Mouse (Mus musculus): ENCODE data around the gene Rbm8a2.
"Not testable (repeated sequence)": the region's sequence is repeated elsewhere in the genome, so short reads cannot be mapped to it uniquely, and the experiment has no call there.

Rbm8a2 gene

DNA sequence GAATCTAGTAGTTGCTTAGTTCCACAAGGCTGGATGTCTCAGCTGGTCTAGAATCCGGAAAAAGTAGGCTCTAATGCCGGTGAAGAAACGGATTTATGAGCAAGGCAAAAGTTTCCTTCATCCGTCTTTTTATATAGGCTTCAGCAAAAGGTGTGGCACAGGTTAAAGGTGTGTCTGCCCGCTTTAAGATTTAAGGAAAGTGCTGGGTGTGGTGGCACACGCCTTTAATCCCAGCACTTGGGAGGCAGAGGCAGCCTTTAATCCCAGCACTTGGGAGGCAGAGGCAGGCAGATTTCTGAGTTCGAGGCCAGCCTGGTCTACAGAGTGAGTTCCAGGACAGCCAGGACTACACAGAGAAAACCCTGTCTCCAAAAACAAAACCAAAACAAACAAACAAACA lies at the start of gene Rbm8a2:
TSS of gene Rbm8a2 (minus strand) at position 101 of the 400 bp plus-strand sequence.
- DNase-seq (ENCODE audit: low spot score in 2 of 2): not testable (repeated sequence)

DNA sequence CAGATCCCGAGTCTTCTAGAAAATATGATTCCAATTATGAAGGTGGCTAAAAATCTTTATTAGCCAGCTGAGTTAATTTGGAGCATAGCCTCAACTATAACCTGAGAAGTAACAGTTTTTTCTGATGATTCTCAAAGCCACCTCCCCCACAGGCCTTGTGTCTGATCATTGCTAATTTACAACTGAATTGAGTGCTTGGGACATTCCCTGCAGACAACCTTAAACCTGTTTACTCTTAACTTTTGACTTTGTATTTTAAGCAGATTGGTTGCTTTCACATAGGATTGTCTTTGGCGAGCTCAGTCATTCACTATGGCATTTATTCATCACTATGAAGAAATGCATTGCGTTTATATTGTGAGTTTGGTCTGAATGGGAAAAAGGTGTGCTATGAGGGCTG lies 49.5 kb upstream of the Rbm8a2 start:
- no peak for DNase-seq (ENCODE audit: low spot score in 2 of 2)

DNA sequence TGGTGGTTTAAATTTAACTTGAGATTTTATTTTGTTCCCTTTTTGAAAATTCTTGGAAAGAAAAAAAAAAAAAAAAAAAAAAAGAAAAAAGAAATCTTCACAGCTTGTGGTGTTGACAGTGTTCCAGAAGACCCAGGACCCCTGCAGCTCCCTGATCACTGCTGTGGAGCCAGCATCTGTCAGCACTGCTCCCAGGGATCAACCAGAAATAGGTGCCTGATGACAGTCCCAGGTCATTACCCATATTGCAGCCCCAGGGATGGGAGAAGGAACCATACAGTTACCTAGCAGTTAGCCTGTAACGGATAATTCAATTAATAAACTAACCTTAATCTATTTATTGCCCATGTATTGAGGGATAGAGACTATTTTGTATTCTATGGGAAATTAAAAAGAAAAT lies 45.6 kb upstream of the Rbm8a2 start:
- DNase-seq (ENCODE audit: low spot score in 2 of 2): no peak

DNA sequence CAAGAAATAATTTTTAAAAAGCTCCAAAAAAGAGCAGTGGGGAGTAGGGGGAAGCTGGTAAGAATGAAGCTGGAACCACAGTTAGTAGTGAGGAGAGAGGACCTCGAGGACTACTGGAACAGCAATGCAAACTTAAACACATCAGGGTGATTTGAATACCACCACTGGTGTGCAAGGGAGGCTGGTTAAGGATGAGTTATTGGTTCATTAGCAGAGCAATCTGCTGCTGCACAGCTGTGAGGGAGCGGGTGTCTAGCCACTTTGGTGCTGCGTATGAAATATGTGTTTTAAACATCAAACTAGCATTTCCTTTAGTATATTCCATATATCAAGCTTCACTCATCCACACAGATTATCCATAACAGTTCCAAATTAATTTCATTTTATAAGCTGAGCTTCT lies 39.6 kb upstream of the Rbm8a2 start:
- DNase-seq (ENCODE audit: low spot score in 2 of 2): no peak

DNA sequence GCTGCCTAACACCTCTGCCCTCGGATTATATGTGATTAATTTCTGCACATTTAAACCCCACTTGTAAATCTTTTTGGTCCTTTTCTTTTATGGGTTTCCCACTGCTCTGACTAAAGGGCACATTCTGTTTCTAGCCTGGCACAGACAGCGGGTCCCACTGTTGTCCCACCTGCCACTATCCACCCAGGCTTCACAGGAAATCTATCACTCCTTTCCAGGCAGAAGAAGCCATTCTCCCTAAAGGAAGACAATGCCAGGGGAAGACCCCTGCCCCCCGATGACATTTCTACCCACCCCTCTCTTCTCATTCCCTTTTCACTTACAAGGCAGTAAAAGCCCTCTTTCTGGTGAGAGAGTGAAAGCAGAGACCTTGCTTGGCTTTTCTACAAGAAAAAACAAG lies 37.2 kb upstream of the Rbm8a2 start:
- no peak for DNase-seq (ENCODE audit: low spot score in 2 of 2)

DNA sequence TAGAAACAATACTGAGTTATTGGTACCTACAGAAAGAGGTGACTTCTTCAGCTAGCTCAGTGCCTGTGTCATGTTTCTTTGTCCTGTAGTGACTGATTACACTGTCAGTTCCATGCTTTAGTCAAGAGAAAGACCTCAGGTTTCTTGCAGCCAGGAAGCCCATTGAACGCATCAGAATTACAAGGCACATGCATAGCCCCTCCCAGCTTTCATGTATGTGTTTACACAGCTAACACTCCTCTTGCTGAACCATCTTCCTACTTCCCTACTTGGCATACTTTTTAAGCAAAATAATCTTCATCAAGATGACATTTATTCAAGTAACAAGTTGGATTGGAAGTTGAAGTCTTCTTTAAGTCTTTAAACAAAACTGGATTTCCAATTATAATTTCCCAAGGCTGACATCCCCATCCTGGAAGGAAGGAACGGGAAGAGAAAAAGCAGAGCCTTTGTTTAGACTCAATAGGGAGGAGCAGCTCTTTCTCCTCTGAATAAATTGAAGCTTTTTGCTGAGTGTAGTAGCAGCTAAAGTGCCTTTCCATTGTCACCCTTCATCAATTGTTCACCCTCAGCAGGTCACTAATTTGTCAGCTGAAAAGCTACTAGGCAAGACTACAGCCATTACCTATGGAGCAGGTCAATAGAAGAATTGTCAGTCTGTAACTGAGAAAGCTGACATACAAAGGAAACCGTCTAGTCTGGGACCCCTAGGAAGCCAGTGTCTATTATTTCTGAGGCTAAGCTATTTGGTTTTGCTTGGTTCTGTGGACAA lies 34.8 kb upstream of the Rbm8a2 start:
- DNase-seq (ENCODE audit: low spot score in 2 of 2): no peak

DNA sequence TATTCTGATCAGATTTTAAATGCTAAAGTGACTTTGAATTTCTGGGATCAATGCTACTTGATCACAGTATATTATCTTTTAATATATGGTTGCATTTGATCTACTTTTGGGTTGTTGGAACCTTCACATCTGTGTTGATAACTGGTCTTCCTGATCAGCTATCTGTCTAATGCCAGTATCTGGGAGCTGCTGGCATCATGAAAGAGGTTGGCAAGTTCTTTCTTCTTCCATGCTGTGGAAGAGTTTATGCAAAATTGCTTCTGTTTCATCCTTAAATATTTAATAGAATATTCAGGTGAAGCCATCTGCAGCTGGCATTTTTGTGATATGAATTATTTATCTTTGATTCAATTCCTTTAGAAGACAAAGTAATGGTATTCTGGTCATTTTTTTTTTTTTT lies 32.6 kb upstream of the Rbm8a2 start:
- DNase-seq (ENCODE audit: low spot score in 2 of 2): no peak

DNA sequence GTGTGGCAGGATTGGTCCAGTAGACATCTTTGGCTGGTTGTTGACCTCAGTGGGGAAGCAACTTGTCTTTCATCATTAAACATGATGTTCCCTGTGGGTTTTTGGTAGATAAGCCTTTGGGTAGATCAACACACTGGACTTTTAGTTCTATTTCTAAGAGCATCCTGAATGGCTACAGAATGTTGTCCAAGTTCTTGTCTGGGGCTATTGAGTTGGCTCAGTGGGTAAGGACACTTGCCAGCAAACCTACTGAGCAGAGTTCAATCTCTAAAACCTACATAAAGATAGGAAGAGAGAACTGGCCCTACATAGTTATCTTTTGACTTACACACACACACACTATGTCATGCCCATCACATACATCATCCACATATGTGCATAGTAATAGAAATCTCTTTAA lies 32.2 kb upstream of the Rbm8a2 start:
- no peak for DNase-seq (ENCODE audit: low spot score in 2 of 2)

DNA sequence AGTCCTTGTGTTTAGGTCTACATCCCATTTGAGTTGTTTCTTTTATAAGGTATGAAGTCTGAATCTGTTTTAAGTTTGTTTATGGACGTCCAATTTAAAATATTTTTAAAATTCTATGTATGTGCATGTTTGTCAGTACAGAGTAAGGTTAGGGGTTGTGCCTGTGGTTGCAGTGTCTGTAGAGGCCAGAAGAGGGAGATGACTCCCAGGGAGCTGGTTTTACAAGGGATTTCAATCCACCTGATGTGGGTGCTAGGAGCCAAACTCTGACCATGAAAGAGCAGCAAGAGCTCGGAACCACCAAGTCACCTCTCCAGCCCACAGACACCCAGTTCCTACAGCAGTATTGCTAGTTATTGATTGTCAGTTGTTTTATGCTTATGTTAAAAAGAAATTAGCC lies 29.5 kb upstream of the Rbm8a2 start:
- DNase-seq (ENCODE audit: low spot score in 2 of 2): no peak

DNA sequence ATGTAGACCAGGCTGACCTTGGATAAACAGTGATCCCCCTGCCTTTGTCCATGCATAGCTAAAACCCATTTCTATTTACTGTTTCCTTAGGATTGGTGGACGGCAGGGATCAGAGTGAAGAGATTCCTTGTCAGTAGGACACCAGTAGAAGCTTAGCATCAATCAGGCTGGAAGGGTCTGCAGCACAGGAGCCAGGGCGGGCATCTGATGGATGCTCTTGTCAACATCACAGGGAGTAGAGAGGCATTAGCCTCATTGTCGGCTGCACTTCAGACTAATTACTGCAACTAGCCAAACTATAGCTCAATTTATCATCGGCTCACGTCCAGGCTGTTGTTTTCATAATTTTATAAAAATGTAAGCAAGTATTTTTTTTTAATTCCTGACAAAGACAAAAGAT lies 21.7 kb upstream of the Rbm8a2 start:
- no peak for DNase-seq (ENCODE audit: low spot score in 2 of 2)

DNA sequence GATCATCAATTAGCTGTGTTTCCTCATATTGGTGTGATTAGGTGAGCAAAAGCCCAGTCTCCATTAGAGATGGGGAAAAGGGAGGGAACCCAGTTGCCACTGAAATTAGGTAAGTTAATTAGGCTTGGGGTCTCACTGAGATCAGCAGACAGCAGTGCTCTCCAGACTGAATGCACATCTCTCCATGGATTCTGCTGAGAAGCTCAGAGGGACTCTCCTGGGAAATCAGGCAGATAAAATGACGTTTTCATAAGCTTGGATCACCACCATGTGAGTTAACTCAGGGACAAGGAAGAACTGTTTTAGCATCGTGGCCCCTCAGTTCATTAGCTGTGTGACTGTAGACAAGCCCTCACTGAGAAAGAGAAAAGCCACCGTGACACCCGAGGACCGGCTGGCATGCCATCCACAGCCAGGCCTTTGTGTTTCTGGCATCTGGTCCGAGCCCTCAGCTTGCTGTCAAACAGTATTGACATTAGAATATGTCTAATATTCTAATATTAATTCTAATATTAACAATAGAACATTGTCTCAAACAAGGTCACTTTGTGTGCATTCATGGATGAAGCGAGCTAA lies 18.2 kb upstream of the Rbm8a2 start:
- DNase-seq (ENCODE audit: low spot score in 2 of 2): no peak

DNA sequence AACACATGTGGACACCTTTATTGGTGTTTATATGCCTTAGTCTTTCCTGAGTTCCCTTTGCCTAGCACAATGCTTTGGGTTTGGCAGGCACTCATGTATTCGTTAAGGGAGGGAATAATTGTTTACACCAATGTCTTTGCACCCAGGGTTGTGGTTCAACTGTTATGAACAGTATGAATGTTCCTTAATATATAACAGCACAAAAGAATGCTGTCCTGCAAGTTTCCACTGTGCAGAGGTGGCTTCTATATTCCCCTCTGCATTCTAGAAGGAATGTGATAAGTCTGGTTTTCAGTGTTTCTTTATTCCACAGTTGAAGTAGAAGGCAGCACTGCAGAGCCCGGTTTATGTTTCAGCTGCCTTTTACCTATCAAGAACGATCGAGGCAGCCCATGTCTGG lies 10.0 kb upstream of the Rbm8a2 start:
- no peak for DNase-seq (ENCODE audit: low spot score in 2 of 2)

DNA sequence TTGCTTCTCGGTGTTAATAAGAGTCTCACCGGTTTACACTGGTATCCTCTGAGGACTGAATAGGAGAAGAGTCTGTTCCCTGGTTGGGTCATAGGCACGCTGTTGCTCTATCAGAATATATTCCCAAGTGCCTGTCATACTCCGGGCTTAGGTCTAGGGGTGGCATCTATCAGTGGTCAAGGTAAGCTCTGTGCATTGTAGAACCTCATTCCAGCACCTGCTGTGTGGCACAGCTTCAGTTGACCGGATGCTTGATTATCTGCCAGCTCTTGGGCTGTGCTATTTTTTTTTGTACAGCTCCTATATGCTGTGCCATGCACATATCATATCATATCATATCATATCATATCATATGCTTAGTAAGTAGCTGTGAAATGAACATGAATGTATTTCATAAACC lies 9.5 kb upstream of the Rbm8a2 start:
- no peak for DNase-seq (ENCODE audit: low spot score in 2 of 2)

DNA sequence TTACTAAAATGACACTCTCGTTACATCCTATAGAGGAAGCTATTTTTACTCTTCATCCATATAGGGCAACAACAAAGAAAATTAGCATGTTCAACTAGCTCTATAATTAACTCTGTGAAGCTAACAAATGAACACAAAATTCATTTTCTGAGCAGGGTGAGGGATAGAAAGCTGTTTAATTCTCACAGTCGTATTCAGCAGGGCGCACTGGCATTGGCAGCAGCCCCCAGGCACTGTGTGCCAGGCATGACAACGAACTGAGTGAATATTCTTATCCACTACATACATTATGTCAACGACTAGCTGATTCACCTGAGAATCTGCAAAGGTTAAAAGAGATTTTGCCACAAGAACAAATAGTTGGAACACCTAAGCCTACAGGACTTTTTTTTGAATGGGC lies 8.2 kb downstream of the Rbm8a2 start:
- DNase-seq (ENCODE audit: low spot score in 2 of 2): no peak

DNA sequence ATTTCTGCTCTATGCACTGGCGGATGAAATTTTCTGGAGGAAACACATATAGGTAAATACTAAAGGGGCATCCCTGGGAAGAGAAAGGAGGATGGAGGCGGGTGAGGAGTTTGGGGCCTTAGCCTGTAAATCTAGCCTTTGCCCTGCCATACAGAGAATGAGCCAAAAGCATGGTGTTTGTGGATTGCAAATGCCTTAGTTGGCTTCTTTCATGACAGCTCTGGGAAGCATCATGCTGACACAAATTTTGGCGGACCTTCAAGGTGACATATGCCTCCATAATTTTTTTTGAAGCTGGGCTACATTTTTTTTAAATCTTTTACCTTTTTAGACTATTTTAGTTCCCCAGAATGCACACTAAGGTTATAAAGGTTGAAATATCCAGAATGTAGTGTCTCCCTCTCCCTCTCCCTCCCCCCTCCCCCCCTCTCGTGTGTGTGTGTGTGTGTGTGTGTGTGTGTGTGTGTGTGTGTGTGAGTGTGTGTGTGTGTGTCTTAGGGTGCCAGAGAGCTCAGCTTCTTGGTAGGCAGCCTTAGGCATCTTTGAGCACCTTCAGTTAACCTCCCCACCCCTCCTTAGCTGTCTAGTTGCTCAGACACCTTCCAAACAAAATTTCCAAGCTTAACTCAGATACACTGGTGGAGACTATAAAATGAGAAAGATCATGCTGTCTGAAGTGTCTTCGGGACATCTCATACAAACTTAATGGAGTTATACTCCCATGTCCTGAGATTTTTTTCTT lies 11.7 kb downstream of the Rbm8a2 start:
- DNase-seq (ENCODE audit: low spot score in 2 of 2): no peak

DNA sequence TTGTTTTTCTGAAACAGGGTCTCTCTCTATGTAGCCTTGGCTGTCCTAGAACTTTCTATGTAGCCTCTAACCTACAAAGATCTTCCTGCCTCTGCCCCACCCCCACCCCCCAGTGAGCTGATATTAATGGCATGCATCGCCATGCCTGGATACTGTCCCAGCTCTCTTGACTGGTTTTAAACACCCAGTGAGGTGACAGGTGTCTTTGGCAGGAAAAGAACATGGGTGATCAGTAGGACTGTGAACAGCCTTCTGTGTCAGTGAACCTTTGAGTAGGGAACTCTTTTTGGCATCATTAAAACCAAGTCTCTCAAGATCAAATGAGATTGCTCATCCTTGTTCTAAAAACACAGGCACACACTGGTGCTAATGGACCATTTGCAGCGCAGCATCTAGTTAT lies 17.1 kb downstream of the Rbm8a2 start:
- no peak for DNase-seq (ENCODE audit: low spot score in 2 of 2)

DNA sequence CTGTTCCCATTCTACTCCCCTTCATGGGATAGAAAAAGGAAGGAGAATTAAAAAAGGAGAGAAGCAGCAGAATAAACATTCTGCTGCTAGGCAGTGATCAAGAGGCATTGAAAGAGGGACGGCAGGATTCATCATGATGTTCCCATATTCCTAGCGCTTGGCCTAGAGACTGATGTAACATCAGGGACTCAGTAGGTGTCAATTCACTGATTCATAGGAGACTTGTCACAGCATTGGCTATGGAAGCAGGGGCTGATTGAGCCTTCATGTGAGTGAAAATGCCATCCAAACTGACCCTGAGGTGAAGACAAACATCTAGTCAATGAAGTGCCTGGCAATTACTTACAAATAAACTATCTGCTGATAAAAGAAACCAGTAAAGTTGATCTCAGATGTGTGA lies 28.1 kb downstream of the Rbm8a2 start:
- DNase-seq (ENCODE audit: low spot score in 2 of 2): no peak

DNA sequence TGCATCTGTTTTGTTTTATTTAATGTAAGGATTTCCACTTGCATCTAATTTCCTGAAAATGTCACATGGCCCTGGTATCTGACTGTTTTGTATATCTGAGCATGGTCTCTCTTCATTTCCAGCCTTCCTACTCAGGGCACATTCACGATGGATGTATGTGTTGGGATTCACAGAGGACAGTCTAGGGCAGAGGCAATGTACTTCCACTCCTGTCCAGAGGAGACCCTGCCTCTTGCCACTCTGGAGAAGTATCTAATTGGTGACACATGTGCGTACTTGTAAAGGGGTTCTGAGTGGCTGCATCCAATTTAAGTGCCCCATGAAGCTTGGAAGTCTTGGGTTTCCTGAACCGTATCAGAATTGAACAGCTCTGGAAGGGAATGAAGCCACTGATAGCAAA lies 28.5 kb downstream of the Rbm8a2 start:
- DNase-seq (ENCODE audit: low spot score in 2 of 2): no peak

DNA sequence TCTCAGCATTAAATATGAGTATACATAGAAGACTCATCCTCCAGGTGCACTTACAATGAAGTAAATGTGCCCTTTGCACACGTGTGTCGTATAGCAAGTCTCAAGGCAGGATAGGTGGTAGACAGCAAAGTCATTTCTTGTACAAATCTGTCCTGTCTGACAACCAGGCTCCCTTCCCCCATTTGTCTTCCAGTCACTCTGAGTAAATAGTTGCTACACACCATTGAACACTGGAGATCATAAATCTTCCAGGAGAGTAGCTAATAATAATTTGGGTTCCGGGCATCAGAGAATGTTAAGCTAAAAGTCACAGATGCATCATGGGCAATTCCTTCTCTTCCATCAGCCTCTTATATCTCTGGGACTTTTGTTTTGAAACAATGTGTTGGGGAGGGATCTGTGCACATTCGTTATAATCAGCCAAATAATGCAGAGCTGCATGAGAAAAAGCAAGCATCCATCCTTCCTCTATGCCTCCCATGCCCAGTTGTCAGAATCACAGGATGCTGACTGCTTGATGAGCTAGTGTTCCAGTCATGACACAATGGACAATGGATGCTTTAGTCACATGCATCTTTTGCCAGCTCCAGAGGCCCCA lies 32.1 kb downstream of the Rbm8a2 start:
- DNase-seq (ENCODE audit: low spot score in 2 of 2): no peak

DNA sequence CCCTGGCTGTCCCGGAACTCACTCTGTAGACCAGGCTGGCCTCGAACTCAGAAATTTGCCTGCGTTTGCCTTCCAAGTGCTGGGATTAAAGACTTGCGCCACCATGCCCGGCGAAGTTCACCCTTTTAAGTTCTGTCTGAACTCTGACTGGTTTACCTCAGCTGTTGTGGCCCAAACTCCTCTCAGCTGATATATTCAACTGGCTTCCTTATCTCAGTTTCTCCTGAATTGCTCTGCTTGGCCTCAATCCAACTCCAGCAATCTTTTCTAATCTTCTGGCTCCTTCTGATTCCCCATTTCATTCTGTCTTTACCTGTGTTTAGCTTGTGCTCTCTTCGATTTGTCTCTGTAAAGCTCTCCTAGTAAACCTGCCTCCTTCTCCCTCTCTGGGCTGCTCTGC lies 35.7 kb downstream of the Rbm8a2 start:
- no peak for DNase-seq (ENCODE audit: low spot score in 2 of 2)

DNA sequence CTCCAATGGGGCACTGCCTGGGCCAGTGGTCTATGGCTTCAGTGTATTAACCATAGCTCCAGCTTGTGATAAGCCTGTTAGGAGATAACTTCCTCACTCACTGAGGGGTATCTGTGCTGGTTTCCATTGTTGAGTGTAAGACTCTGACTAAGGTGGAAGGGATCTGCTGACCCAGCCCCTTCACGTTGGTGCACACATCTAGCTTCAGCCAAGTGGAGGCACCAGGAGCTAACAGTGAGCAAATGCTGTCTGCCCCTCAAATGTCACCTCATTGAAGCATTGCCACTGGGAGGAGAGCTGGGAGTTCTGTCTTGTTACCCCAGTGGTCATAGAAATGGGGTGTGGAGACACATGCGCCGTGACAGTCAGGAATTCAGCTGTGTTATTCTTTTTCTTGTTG lies 40.2 kb downstream of the Rbm8a2 start:
- no peak for DNase-seq (ENCODE audit: low spot score in 2 of 2)

DNA sequence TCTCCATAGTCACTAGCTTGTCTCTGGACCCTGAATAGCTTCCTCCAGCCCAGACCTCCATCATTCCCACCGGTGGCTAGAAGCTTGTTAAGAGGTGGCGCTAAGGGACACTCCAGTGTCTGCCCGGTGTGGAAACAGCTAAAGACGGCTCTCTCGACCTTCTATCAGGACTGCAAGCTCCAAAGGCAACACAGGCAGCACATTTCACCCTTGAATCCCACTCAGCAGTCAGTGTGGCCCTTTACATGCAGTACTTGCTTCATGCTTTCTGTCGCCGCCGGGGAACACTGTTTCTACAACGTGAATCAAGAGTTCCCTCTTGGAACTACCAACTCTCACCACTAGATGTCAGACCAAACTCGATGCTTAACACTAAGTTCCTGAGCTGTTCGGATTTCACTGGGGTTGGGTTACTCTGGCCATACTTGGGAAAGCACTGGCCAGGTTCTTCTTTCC lies 42.6 kb downstream of the Rbm8a2 start:
- DNase-seq (ENCODE audit: low spot score in 2 of 2): peak; percentile 29 to 69

DNA sequence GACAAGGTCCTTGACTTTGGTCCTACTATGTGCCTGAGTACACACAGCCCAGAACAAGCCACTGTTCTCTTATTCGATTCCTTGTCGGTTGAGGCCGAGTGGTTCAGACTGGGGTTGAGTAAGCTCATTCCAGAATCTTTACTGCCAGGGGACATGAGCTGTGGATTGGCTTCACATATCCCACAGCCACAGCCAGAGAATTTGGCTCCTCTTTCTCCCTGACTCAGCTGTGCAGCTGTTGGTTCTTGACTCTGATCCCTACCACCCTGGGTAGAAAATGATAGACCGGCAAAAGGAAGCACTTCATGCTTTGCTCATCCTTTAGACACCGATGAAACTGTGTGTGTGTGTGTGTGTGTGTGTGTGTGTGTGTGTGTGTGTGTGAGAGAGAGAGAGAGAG lies 47.5 kb downstream of the Rbm8a2 start:
- no peak for DNase-seq (ENCODE audit: low spot score in 2 of 2)
